Mouse (Mus musculus): ENCODE data around the gene Cct5. TPM values are rescaled to one million over a fixed set of nuclear protein-coding genes. Genes with fewer than 3 reads are reported as not detected.

The Cct5 gene
- polyA plus RNA-seq, 1 experiment from 2014 or later, result 484 TPM

GRCm38 (mm10) chr15:31563577-31564546 is 37.7 kb downstream of the Cct5 start:
- Histone ChIP-seq H3K27ac (ENCODE audit: low read length) (no peak overlapping the region), H3K9ac (ENCODE audit: low read depth, low read length) (no peak overlapping the region), H3K4me3 (ENCODE audit: low read depth, low read length) (no peak overlapping the region), H3K27me3 (ENCODE audit: control insufficient read depth, insufficient read depth, low read depth, low read length) (no peaks in the 10 kb centered on the region), H3K4me1 (ENCODE audit: control insufficient read depth, insufficient read depth, low read length) (no peaks in the 10 kb centered on the region; the same call in 1 of the 2 replicates), H3K4me2 (ENCODE audit: low read length) (no peak overlapping the region), H3K9me3 (replicated peaks; ENCODE audit: control insufficient read depth, low read length, poor library complexity, severe bottlenecking) (no peaks in the 10 kb centered on the region), H3K36me3 (ENCODE audit: control insufficient read depth, insufficient read depth, low read length) (no peaks in the 10 kb centered on the region)
- no peak for ATAC-seq
- 75% methylated on average over 19 of the region's 19 CpGs for WGBS

GRCm38 (mm10) chr15:31562847-31563246 is 38.8 kb downstream of the Cct5 start:
- Histone ChIP-seq H3K4me3 (ENCODE audit: low read depth, low read length) (no peak overlapping the region), H3K27me3 (ENCODE audit: control insufficient read depth, insufficient read depth, low read depth, low read length) (no peaks in the 10 kb centered on the region), H3K9ac (ENCODE audit: low read depth, low read length) (no peak overlapping the region), H3K4me1 (ENCODE audit: control insufficient read depth, insufficient read depth, low read length) (no peaks in the 10 kb centered on the region; the same call in 1 of the 2 replicates), H3K27ac (ENCODE audit: low read length) (no peak overlapping the region), H3K36me3 (ENCODE audit: control insufficient read depth, insufficient read depth, low read length) (no peaks in the 10 kb centered on the region), H3K4me2 (ENCODE audit: low read length) (no peak overlapping the region), H3K9me3 (replicated peaks; ENCODE audit: control insufficient read depth, low read length, poor library complexity, severe bottlenecking) (no peaks in the 10 kb centered on the region)
- WGBS, result 89% methylated on average over 8 of the region's 8 CpGs
- no peak for ATAC-seq

DNA sequence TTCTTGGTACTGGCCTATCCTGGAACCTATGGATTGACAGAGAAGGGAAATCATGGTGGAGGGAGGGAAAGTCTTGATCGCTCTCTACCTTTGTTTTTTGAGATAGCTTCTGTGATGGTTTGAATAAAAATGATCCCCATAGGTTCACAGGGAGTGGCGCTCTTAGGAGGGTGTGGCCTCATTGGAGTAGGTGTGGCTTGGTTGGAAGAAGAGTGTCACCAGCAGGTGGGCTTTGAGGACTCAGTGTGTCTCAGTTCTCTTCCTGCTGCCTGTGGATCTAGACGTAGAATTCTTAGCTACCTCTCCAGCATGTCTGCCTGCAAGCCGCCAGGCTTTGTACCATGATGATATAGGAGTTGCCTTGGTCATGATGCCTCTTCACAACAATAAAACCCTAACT is 39.6 kb downstream of the Cct5 start:
- Histone ChIP-seq H3K9me3 (replicated peaks; ENCODE audit: control insufficient read depth, low read length, poor library complexity, severe bottlenecking) (no peaks in the 10 kb centered on the region), H3K4me1 (ENCODE audit: control insufficient read depth, insufficient read depth, low read length) (no peaks in the 10 kb centered on the region; the same call in 1 of the 2 replicates), H3K4me3 (ENCODE audit: low read depth, low read length) (no peak overlapping the region), H3K36me3 (ENCODE audit: control insufficient read depth, insufficient read depth, low read length) (no peaks in the 10 kb centered on the region), H3K4me2 (ENCODE audit: low read length) (no peak overlapping the region), H3K9ac (ENCODE audit: low read depth, low read length) (no peak overlapping the region), H3K27ac (ENCODE audit: low read length) (no peak overlapping the region), H3K27me3 (ENCODE audit: control insufficient read depth, insufficient read depth, low read depth, low read length) (no peaks in the 10 kb centered on the region)
- 95% methylated on average over 4 of the region's 4 CpGs for WGBS
- ATAC-seq, result no peak

DNA sequence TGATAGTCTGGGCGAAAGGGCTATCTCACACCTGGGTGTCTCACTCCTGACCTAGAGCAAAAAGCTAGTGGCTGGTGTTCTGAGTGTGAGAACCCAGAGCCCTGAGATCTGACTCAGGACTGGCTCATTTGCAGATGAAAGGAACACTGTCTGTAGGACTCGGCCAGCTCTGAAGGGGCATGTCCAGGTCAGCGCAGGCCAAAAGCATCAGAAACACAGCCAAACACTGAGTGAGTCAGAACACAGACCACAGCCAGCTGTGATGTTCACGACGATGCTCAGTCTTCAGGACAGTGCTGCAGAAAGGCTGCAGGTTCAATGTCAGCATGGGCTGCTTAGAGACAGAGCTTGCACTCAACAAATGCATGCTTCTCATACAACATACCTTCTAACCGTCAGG is 40.2 kb downstream of the Cct5 start:
- no peaks in the 10 kb centered on the region for H3K9me3 ChIP-seq (replicated peaks; ENCODE audit: control insufficient read depth, low read length, poor library complexity, severe bottlenecking)
- no peak overlapping the region for H3K27ac ChIP-seq (ENCODE audit: low read length)
- H3K36me3 ChIP-seq (ENCODE audit: control insufficient read depth, insufficient read depth, low read length), result no peaks in the 10 kb centered on the region
- H3K9ac ChIP-seq (ENCODE audit: low read depth, low read length), result no peak overlapping the region
- no peak overlapping the region for H3K4me3 ChIP-seq (ENCODE audit: low read depth, low read length)
- no peaks in the 10 kb centered on the region; the same call in 1 of the 2 replicates for H3K4me1 ChIP-seq (ENCODE audit: control insufficient read depth, insufficient read depth, low read length)
- WGBS, result 77% methylated on average over 6 of the region's 6 CpGs
- H3K4me2 ChIP-seq (ENCODE audit: low read length), result no peak overlapping the region
- no peaks in the 10 kb centered on the region for H3K27me3 ChIP-seq (ENCODE audit: control insufficient read depth, insufficient read depth, low read depth, low read length)
- ATAC-seq, result no peak

- no peak for ATAC-seq
- H3K4me3 ChIP-seq (ENCODE audit: low read depth, low read length), result no peak overlapping the region
- H3K4me1 ChIP-seq (ENCODE audit: control insufficient read depth, insufficient read depth, low read length), result no peaks in the 10 kb centered on the region
- H3K9me3 ChIP-seq (replicated peaks; ENCODE audit: control insufficient read depth, low read length, poor library complexity, severe bottlenecking), result no peaks in the 10 kb centered on the region
- no peaks in the 10 kb centered on the region for H3K27me3 ChIP-seq (ENCODE audit: control insufficient read depth, insufficient read depth, low read depth, low read length)
- H3K27ac ChIP-seq (ENCODE audit: low read length), result no peak overlapping the region
- H3K36me3 ChIP-seq (ENCODE audit: control insufficient read depth, insufficient read depth, low read length), result no peaks in the 10 kb centered on the region
- 86% methylated on average over 2 of the region's 2 CpGs for WGBS
- H3K9ac ChIP-seq (ENCODE audit: low read depth, low read length), result no peak overlapping the region
- no peak overlapping the region for H3K4me2 ChIP-seq (ENCODE audit: low read length)
These were observed 46.7 kb downstream of the Cct5 start for GRCm38 (mm10) chr15:31554855-31555254.

DNA sequence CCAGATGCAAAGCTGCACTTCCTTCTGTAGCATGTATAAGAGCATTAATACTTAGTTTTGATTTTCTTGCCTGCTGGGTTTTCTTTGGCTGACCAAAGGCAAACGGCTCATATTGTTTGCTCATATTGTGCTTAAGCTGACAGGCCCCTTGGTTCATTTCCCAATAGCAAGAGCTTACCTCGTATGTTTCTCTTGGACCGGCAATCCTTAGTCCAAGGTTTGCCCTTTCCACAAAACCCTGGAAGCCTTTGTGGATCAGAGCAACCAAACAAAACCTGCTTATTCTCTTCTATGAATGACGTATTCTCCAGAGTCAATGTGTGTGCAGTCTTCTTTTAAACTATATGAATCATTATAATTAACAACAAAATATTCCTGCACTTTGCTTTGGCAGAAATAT is 51.2 kb downstream of the Cct5 start:
- Histone ChIP-seq H3K9ac (ENCODE audit: low read depth, low read length) (no peak overlapping the region), H3K4me2 (ENCODE audit: low read length) (no peak overlapping the region), H3K4me3 (ENCODE audit: low read depth, low read length) (no peak overlapping the region), H3K4me1 (ENCODE audit: control insufficient read depth, insufficient read depth, low read length) (no peaks in the 10 kb centered on the region), H3K27me3 (ENCODE audit: control insufficient read depth, insufficient read depth, low read depth, low read length) (no peaks in the 10 kb centered on the region), H3K9me3 (replicated peaks; ENCODE audit: control insufficient read depth, low read length, poor library complexity, severe bottlenecking) (no peaks in the 10 kb centered on the region), H3K27ac (ENCODE audit: low read length) (no peak overlapping the region), H3K36me3 (ENCODE audit: control insufficient read depth, insufficient read depth, low read length) (no peaks in the 10 kb centered on the region)
- ATAC-seq, result no peak
- 75% methylated on average over 4 of the region's 4 CpGs for WGBS

GRCm38 (mm10) chr15:31547421-31547820 is 54.2 kb downstream of the Cct5 start:
- no peak overlapping the region for H3K9ac ChIP-seq (ENCODE audit: low read depth, low read length)
- 75% methylated on average over 5 of the region's 5 CpGs for WGBS
- ATAC-seq, result no peak
- no peaks in the 10 kb centered on the region for H3K9me3 ChIP-seq (replicated peaks; ENCODE audit: control insufficient read depth, low read length, poor library complexity, severe bottlenecking)
- no peak overlapping the region for H3K4me2 ChIP-seq (ENCODE audit: low read length)
- no peak overlapping the region for H3K4me3 ChIP-seq (ENCODE audit: low read depth, low read length)
- H3K27ac ChIP-seq (ENCODE audit: low read length), result no peak overlapping the region
- no peaks in the 10 kb centered on the region for H3K27me3 ChIP-seq (ENCODE audit: control insufficient read depth, insufficient read depth, low read depth, low read length)
- peaks cover 2% of the 10 kb centered on the region; the same call in 1 of the 2 replicates for H3K4me1 ChIP-seq (ENCODE audit: control insufficient read depth, insufficient read depth, low read length)
- no peaks in the 10 kb centered on the region for H3K36me3 ChIP-seq (ENCODE audit: control insufficient read depth, insufficient read depth, low read length)

GRCm38 (mm10) chr15:31546291-31546690 is 55.3 kb downstream of the Cct5 start:
- Histone ChIP-seq H3K9me3 (replicated peaks; ENCODE audit: control insufficient read depth, low read length, poor library complexity, severe bottlenecking) (no peaks in the 10 kb centered on the region), H3K4me1 (ENCODE audit: control insufficient read depth, insufficient read depth, low read length) (peaks cover 8% of the 10 kb centered on the region; the same call in 1 of the 2 replicates), H3K4me2 (ENCODE audit: low read length) (no peak overlapping the region), H3K27ac (ENCODE audit: low read length) (no peak overlapping the region), H3K9ac (ENCODE audit: low read depth, low read length) (no peak overlapping the region), H3K4me3 (ENCODE audit: low read depth, low read length) (no peak overlapping the region), H3K27me3 (ENCODE audit: control insufficient read depth, insufficient read depth, low read depth, low read length) (no peaks in the 10 kb centered on the region), H3K36me3 (ENCODE audit: control insufficient read depth, insufficient read depth, low read length) (no peaks in the 10 kb centered on the region)
- WGBS, result 89% methylated on average over 6 of the region's 6 CpGs
- ATAC-seq, result no peak

DNA sequence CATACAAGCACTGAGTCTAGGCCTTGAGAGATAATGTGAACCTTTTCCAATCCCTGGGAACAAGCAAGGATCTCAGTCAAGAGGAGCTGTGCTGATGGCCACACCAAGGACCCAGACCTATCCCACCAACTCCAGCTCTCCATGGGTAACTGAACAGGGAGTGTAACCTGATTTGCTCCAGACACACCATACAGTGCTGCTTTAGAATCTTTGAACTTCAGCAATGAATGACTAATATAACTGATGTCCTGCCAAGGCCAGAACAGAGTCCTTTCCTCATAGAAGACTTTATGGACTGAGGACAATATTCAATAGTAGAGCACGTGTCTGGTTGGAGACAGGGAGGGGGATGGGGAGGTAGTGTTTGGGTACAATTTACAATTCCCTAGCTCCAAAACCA is 56.5 kb downstream of the Cct5 start:
- Histone ChIP-seq H3K36me3 (ENCODE audit: control insufficient read depth, insufficient read depth, low read length) (no peaks in the 10 kb centered on the region), H3K4me2 (ENCODE audit: low read length) (no peak overlapping the region), H3K9me3 (replicated peaks; ENCODE audit: control insufficient read depth, low read length, poor library complexity, severe bottlenecking) (no peaks in the 10 kb centered on the region), H3K27ac (ENCODE audit: low read length) (no peak overlapping the region), H3K27me3 (ENCODE audit: control insufficient read depth, insufficient read depth, low read depth, low read length) (no peaks in the 10 kb centered on the region), H3K4me1 (ENCODE audit: control insufficient read depth, insufficient read depth, low read length) (peaks cover 8% of the 10 kb centered on the region; the same call in 1 of the 2 replicates), H3K9ac (ENCODE audit: low read depth, low read length) (no peak overlapping the region), H3K4me3 (ENCODE audit: low read depth, low read length) (no peak overlapping the region)
- 67% methylated on average over 1 of the region's 1 CpGs for WGBS
- ATAC-seq, result no peak
